Mouse (Mus musculus): ENCODE measurements around the gene Lipt2. TPM values are rescaled to one million over a fixed set of nuclear protein-coding genes. Genes with fewer than 3 reads are reported as not detected.

The Lipt2 gene
- 1 to 10 TPM; 5.5 TPM for total RNA-seq (2021)
- long read RNA-seq, experiment 1, partial matches to known transcripts, result 0 of 5 reads
- long read RNA-seq, experiment 1, other reads (novel, unspliced or antisense), result 1 of 5 reads
- long read RNA-seq, experiment 2, partial matches to known transcripts, result 0 of 1 reads
- long read RNA-seq, experiment 2, other reads (novel, unspliced or antisense), result 0 of 1 reads

GRCm38 (mm10) chr7:100159105-100159841 lies at the start of gene Lipt2:
Lipt2 (plus strand) TSS chr7:100159277.
- DNase-seq, result peak; percentile 95 to 97

- no peak for DNase-seq
Measured at GRCm38 (mm10) chr7:100111506-100111905, 47.6 kb upstream of the Lipt2 start.

- no peak for DNase-seq
Measured at GRCm38 (mm10) chr7:100113821-100114220, 45.3 kb upstream of the Lipt2 start.

GRCm38 (mm10) chr7:100114279-100114678 lies 44.8 kb upstream of the Lipt2 start:
- DNase-seq, result no peak

- no peak for DNase-seq
Measured at GRCm38 (mm10) chr7:100120791-100121261, 38.3 kb upstream of the Lipt2 start.

GRCm38 (mm10) chr7:100121376-100121789 lies 37.7 kb upstream of the Lipt2 start, which contains the start of gene Pold3:
Pold3 (minus strand) TSS chr7:100121565.
- DNase-seq, result peak; percentile 98 to 100

GRCm38 (mm10) chr7:100123486-100123885 lies 35.6 kb upstream of the Lipt2 start:
- DNase-seq, result peak; percentile 25 to 41

- DNase-seq, result peak; percentile 15 to 63
Measured at GRCm38 (mm10) chr7:100124211-100124610, 34.9 kb upstream of the Lipt2 start.

GRCm38 (mm10) chr7:100125166-100125565 lies 33.9 kb upstream of the Lipt2 start:
- peak; percentile 17 to 29 for DNase-seq

GRCm38 (mm10) chr7:100126514-100126913 lies 32.6 kb upstream of the Lipt2 start:
- no peak for DNase-seq

GRCm38 (mm10) chr7:100128262-100129041 lies 30.6 kb upstream of the Lipt2 start:
- DNase-seq, result no peak

GRCm38 (mm10) chr7:100130592-100130991 lies 28.5 kb upstream of the Lipt2 start:
- no peak for DNase-seq

GRCm38 (mm10) chr7:100132379-100132778 lies 26.7 kb upstream of the Lipt2 start:
- DNase-seq, result no peak

GRCm38 (mm10) chr7:100137038-100137437 lies 22.0 kb upstream of the Lipt2 start:
- peak; percentile 17 to 53 for DNase-seq

GRCm38 (mm10) chr7:100138075-100138474 lies 21.0 kb upstream of the Lipt2 start:
- DNase-seq, result no peak

- DNase-seq, result no peak
Measured at GRCm38 (mm10) chr7:100140591-100140990, 18.5 kb upstream of the Lipt2 start.

GRCm38 (mm10) chr7:100148586-100148985 lies 10.5 kb upstream of the Lipt2 start:
- no peak for DNase-seq

GRCm38 (mm10) chr7:100150086-100150485 lies 9.0 kb upstream of the Lipt2 start:
- peak in 1 of 2 experiments; percentile 26 for DNase-seq

- DNase-seq, result no peak
Measured at GRCm38 (mm10) chr7:100150626-100151025, 8.5 kb upstream of the Lipt2 start.

GRCm38 (mm10) chr7:100157669-100158068 lies 1.4 kb upstream of the Lipt2 start:
- peak in 1 of 2 experiments; percentile 13 for DNase-seq

- no peak for DNase-seq
Measured at GRCm38 (mm10) chr7:100160006-100160405, 929 bp downstream of the Lipt2 start.

- no peak for DNase-seq
Measured at GRCm38 (mm10) chr7:100163506-100163905, 4.4 kb downstream of the Lipt2 start.

GRCm38 (mm10) chr7:100168654-100169053 lies 9.6 kb downstream of the Lipt2 start:
- DNase-seq, result peak in 1 of 2 experiments; percentile 23

All from heart, adult 18-20 months (tissue).